Mouse (Mus musculus) ovary, postnatal 36 days (tissue): ENCODE measurements around the gene Tlx3.

ENCODE experiments used
- DNase-seq: peaks from one replicate; pipeline ENCODE4 v3.0.0; 2022; ENCODE audit warnings: low spot score, mixed read lengths

The Tlx3 gene

DNA sequence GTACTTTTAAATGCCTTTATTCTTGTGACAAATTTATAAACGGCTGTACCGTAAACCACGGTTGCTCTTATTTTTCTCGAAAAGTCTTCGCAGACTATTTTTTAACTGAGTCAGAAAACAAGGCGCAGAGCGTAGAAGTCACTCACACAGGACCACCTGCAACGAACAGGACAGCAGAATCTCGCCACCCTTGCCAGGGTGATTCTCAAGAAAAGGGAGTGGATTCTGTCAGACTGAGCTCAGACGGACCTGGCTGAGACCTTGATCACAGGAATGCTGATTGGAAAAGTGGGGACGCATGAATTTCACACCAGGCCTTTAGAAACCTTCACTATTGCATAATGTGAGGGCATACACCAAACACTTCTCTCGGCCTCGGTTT, 6.3 kb downstream of the Tlx3 start:
- DNase-seq: no peak

- DNase-seq: no peak
Measured at GRCm38 (mm10) chr11:33196447-33197132, 6.8 kb downstream of the Tlx3 start.

GRCm38 (mm10) chr11:33195531-33196446, 7.6 kb downstream of the Tlx3 start:
- DNase-seq: no peak

DNA sequence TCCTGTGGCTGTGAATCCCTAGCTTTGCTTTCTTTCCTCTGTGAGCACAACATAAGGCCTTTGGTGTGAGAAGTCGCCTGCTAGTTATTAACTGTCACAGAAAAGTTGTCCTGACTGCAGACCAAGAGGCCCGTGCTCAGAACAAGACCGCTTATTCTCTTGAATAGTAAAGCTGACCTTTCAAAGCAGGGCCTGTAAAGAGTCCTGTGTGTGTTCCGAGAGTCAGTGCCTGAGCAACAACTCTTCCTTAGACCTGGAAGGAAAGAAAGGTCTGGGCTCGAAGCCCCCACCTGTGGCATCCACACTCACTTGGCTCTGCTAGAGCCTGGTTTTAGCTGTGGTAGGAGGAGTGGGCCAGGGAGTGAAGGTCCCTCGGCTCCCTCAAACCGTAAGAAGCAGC, 8.3 kb downstream of the Tlx3 start:
- no peak for DNase-seq

- no peak for DNase-seq
Measured at GRCm38 (mm10) chr11:33193695-33194094, 9.7 kb downstream of the Tlx3 start.

DNA sequence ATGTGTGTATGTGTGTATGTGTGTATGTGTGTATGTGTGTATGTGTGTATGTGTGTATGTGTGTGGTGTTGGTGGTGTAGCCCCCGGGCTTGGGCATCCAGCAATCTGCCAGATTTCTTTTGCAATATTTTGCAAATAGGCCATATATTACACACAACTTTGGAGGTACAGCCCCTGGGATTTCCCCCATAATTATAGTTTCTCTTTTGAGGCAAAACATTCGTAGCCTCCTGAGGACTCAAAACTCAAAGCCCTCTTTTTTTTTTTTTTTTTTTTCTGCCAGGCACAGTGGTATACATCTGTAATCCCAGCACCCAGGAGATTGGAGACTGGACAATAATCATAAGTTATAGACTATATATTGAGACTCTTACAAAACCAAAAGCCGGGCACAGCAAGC, 21.6 kb downstream of the Tlx3 start:
- no peak for DNase-seq

DNA sequence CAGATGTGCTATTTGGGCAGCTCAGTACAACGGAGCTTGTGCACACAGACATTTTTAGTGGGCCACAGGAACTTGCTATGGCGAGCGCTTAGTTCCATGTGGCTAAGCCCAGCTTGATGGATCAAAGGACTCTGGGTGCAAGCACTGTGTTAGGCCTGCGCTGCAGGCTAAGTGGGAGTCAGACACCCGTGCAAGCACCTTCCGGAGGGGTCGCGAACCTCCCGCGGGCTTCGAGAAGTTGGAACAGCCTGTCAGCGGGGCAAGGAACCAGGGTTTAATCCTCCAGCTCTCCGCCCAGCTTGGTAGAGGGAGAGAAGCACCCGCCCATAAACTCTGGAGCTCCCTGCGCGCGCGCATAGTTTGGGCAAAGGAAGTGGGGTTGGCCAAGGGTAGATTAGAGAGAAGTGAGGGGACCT, 22.7 kb downstream of the Tlx3 start:
- DNase-seq: no peak

- no peak for DNase-seq
Measured at GRCm38 (mm10) chr11:33179802-33180201, 23.6 kb downstream of the Tlx3 start.

DNA sequence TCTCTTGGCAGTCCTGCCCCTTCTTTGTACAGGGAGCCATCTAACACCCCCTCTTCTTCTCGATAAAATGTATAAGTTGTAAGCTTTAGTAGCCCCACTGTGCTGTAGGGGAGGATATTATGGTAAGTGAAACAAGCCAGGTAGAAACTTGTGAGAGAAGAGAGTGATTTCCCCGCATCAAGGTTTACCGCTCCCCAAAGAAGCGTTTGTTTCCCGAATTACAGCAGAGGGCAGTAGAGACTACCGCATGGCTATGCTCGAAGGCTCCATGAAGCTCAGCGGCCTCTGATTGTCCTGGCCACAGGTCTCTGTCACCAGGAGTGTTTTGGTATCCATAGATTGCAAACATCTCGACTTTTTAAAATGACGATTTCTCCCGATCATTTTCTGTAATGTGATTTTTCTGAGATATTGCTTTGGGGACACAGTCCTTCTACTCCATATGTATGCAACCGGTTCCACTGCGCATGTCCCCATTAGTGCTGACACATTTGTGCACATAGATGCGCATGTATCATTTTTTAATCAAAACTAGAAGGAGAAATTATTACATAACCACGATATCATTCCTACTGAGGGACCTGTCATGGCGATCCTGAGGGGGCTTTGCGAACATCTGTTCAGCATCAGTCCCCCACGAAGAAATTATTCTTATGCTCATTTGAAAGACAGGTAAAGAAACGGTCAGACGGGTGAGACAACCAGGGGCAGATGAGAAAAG, 26.7 kb downstream of the Tlx3 start:
- DNase-seq: no peak

DNA sequence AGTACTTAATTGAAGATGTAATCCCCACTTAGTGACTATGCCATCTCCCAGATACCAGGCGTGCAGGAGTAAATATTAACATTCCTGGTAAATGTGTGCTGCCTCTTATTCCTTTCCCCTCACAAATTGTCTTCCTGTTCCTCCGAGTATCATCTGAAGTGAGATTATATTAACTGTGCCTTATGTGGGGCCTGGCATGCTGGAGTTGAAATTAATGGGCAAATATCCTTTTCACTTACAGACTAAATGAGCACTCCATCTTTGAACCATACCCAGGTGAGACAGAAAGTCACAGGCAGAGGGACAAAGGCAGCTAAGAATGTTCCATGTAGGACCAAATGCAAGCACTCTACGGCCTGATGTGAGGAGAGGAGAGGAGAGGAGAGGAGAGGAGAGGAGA, 27.6 kb downstream of the Tlx3 start:
- DNase-seq: no peak

GRCm38 (mm10) chr11:33170489-33170888, 32.9 kb downstream of the Tlx3 start:
- peak; percentile 47 for DNase-seq

- DNase-seq: peak; percentile 99
Measured at GRCm38 (mm10) chr11:33162998-33163506, 40.3 kb downstream of the Tlx3 start, which contains the start of gene Npm1. TSS of gene Npm1 (minus strand) at chr11:33163206.

GRCm38 (mm10) chr11:33162211-33162997, 41.0 kb downstream of the Tlx3 start:
- DNase-seq: peak; percentile 65

GRCm38 (mm10) chr11:33159741-33160140, 43.6 kb downstream of the Tlx3 start:
- no peak for DNase-seq

DNA sequence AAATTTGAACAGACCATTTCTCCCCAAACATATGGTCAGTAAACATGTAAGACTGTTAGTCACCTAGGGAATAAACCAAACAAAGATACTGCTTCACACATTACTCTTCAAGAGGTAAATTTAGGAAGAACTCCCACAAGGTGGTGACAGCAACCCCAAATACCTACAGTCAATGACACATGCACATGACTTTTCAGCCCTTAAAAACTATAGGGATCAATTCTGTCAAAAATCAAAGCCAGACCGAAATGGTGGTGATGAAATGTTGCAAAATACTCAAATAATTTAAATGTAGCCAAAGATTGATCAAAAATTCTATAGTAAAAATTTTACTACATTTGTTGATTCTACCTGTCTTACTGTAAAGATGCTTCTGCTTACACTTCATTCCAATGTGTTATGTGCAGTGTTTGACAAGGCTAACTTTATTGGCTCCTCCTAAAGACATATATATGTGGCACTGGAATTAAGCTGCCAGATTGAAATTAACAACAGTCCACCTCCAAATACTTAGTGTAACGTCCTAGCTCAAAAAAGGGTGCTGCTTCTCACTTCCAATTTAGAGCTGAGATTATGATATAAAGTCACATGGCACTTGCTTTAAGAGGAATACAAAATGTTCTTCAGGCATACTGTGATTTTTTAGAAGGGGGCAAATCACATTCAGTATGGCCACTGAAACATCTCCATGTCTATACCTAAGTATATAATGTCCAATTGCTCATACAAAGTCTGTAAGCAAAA, 45.8 kb downstream of the Tlx3 start:
- no peak for DNase-seq

GRCm38 (mm10) chr11:33156436-33157015, 46.9 kb downstream of the Tlx3 start:
- DNase-seq: no peak

DNA sequence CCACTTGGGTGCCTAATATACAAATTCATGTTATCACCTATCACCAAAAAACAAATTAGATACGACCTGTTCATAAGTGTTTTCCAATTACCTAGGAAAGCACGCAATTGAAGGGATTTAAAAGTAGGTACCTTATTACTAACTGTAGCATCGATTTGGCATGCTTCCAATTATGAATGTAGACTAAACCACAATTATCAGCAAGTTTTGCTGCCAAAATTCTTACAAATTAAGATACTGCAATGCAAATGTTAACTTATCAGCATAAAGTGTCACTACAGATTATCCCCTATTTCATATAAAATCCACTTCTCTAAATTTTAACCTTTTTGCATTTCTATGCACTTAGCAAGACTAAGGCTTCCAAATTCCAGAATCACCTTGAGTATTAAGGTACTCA, 48.9 kb downstream of the Tlx3 start:
- no peak for DNase-seq

GRCm38 (mm10) chr11:33152997-33153396, 50.4 kb downstream of the Tlx3 start:
- DNase-seq: no peak

- DNase-seq: no peak
Measured at GRCm38 (mm10) chr11:33151780-33152145, 51.6 kb downstream of the Tlx3 start.

DNA sequence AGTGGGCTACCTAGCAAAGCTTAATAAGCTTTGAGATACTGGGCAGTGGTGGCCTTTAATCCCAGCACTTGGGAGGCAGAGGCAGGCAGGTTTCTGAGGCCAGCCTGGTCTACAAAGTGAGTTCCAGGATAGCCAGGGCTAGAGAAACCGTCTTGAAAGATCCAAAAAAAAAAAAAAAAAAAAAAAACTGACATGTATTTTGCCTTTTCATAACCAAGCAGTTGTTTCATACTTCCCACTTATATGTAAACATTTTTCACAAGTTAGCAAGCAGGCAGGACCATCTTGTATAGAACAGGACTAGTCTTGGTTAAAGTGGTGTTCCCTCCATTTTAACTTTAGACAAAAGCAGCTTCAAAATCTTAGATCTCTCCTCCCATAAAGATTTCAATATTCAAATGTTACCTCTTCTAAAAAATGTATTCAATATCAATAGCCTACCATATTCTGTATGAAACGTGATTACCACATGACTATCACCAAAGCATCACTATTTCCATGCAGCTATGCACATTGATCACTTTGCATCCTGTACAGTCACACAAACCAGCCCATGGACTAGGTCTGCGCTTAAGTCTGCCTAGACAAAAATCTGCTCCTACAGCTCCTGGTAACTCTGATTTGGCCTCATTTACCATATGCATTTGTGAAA, 52.1 kb downstream of the Tlx3 start:
- no peak for DNase-seq
